In the genomic region with DNA sequence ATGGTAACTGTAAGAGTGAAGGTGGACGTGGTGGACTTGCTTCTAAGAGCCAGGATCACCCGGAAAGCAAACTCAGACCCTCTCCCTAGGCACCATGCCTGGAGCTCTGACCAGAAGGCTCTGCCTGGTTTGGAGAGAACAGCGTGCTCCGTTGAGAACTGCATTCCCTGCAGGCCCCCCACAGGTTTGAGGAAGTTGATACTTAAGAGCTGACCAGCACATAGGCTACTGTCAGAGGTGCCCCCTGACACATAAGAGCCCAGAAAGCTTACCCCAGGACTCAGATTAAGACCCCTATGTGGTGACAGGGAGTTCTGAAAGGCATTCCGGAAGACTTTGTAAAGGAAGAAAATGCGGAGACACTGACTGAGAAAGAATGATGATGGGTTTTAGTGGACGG, we compare ENCODE assay signal across 20 mouse cellular contexts. TPM values are rescaled to one million over a fixed set of nuclear protein-coding genes. Genes with fewer than 3 reads are reported as not detected.
A peak's percentile ranks its signal among the peaks of the same experiment; 100 is the strongest.
DNase-seq lines count a peak whose midpoint lies in the region; ATAC-seq and TF ChIP-seq lines count a peak whose summit lies in the region.
"Had no signal": no experiment of that assay in that cellular context is flagged by ENCODE, and none has a peak within 500 bp of the region (broad histone marks: within the 10 kb centered on the region; RNA-seq: fewer than 3 reads in every experiment).

No protein-coding gene starts in this region.

- no peak for TF ChIP-seq CTCF in layer of hippocampus, adult 2 months (conservative IDR thresholded peaks at IDR 0.05)

- no peak overlapping the region for H3K4me3 ChIP-seq in heart, embryonic 10.5 days
- no peak overlapping the region for H3K4me3 ChIP-seq in heart, embryonic 11.5 days (ENCODE audit: low read depth, low read length)
- H3K4me3 ChIP-seq in layer of hippocampus, adult 2 months: no peak overlapping the region
- no peak overlapping the region for H3K4me3 ChIP-seq in myocyte
- H3K4me3 ChIP-seq: heart, embryonic 15.5 days; hindbrain, embryonic 15.5 days; neural tube, embryonic 15.5 days had no signal

- no peaks in the 10 kb centered on the region for H3K27me3 ChIP-seq in heart, embryonic 10.5 days (ENCODE audit: insufficient read depth, poor library complexity, severe bottlenecking)
- H3K27me3 ChIP-seq in heart, embryonic 11.5 days (ENCODE audit: control insufficient read depth, insufficient read depth, low read length): no peaks in the 10 kb centered on the region
- no peaks in the 10 kb centered on the region for H3K27me3 ChIP-seq in myocyte (ENCODE audit: control insufficient read depth, insufficient read depth, insufficient read length)
- H3K27me3 ChIP-seq: heart, embryonic 15.5 days; hindbrain, embryonic 15.5 days; neural tube, embryonic 15.5 days had no signal

- H3ac ChIP-seq in myocyte (ENCODE audit: control insufficient read depth, insufficient read length): no peak overlapping the region

- TF ChIP-seq POLR2A in myocyte (IDR thresholded peaks at IDR 0.05; ENCODE audit: insufficient read length, low read depth): no peak

- H3K79me2 ChIP-seq in myocyte (ENCODE audit: control insufficient read depth, insufficient read depth): no peaks in the 10 kb centered on the region

- ATAC-seq in heart, embryonic 11.5 days (replicated peaks; ENCODE audit: insufficient number of reproducible peaks, low FRiP score, low TSS enrichment): no peak
- ATAC-seq in megakaryocyte progenitor cell, adult 5-6 weeks (replicated peaks; ENCODE audit: poor library complexity): no peak

- WGBS in heart, embryonic 10.5 days: 50% methylated on average over 7 of the region's 7 CpGs
- 42% methylated on average over 7 of the region's 7 CpGs for WGBS in heart, embryonic 11.5 days (ENCODE audit: insufficient replicate concordance)

- H3K27ac ChIP-seq in heart, embryonic 10.5 days: peak overlapping the region; percentile 8
- no peak overlapping the region; the same call in 1 of the 2 replicates for H3K27ac ChIP-seq in heart, embryonic 11.5 days (ENCODE audit: low read depth, low read length)
- H3K27ac ChIP-seq in layer of hippocampus, adult 2 months: peak overlapping the region; percentile 36
- H3K27ac ChIP-seq: heart, embryonic 15.5 days; hindbrain, embryonic 15.5 days; neural tube, embryonic 15.5 days had no signal

- no peaks in the 10 kb centered on the region for H3K9me3 ChIP-seq in heart, embryonic 10.5 days
- H3K9me3 ChIP-seq in heart, embryonic 11.5 days (replicated peaks; ENCODE audit: control insufficient read depth, low read length): no peaks in the 10 kb centered on the region
- H3K9me3 ChIP-seq: heart, embryonic 15.5 days; hindbrain, embryonic 15.5 days; neural tube, embryonic 15.5 days had no signal

- H3K36me3 ChIP-seq in heart, embryonic 10.5 days: no peaks in the 10 kb centered on the region
- no peaks in the 10 kb centered on the region for H3K36me3 ChIP-seq in heart, embryonic 11.5 days (ENCODE audit: control insufficient read depth, insufficient read depth, low read length)
- H3K36me3 ChIP-seq in myocyte (ENCODE audit: control insufficient read depth, insufficient read depth): no peaks in the 10 kb centered on the region
- H3K36me3 ChIP-seq: heart, embryonic 15.5 days; hindbrain, embryonic 15.5 days; neural tube, embryonic 15.5 days had no signal

- peaks cover 54% of the 10 kb centered on the region for H3K4me1 ChIP-seq in heart, embryonic 10.5 days
- H3K4me1 ChIP-seq in heart, embryonic 11.5 days (ENCODE audit: control insufficient read depth, insufficient read depth, low read length): peaks cover 28% of the 10 kb centered on the region
- H3K4me1 ChIP-seq: hindbrain, embryonic 15.5 days; neural tube, embryonic 15.5 days had no signal

- no peak overlapping the region for H3K9ac ChIP-seq in heart, embryonic 11.5 days (ENCODE audit: low read depth, low read length)
- H3K9ac ChIP-seq: heart, embryonic 15.5 days; hindbrain, embryonic 15.5 days; neural tube, embryonic 15.5 days had no signal

- H3K4me2 ChIP-seq in heart, embryonic 11.5 days: no peak overlapping the region
- H3K4me2 ChIP-seq in myocyte (ENCODE audit: low read depth): peak overlapping the region; percentile 56
- H3K4me2 ChIP-seq: heart, embryonic 15.5 days; hindbrain, embryonic 15.5 days; midbrain, embryonic 11.5 days; neural tube, embryonic 15.5 days had no signal

- DNase-seq in heart, embryonic 10.5 days (ENCODE audit: low spot score): no peak
- no peak for DNase-seq in layer of hippocampus, adult 2 months (ENCODE audit: low spot score in 2 of 2)
- DNase-seq in layer of hippocampus, postnatal 25 days (ENCODE audit: extremely low spot score in 1 of 2, low spot score in 1 of 2): no peak
- DNase-seq in R1 (ENCODE audit: low read depth, low spot score): peak; percentile 87
- no peak for DNase-seq in retina, embryonic 14.5 days (ENCODE audit: low spot score)
- DNase-seq: retina, postnatal 1 day; thymus, adult 2 months had no signal

TF ChIP-seq in myocyte, 11 proteins besides CTCF, POLR2A, EP300 and RAD21:
- TF ChIP-seq MYOD1 (IDR thresholded peaks at IDR 0.05; ENCODE audit: control insufficient read depth in 1 of 3, insufficient read length in 2 of 3, low read depth in 2 of 3): no peak
- no peak for TF ChIP-seq SRF (IDR thresholded peaks at IDR 0.05; ENCODE audit: control insufficient read depth, insufficient read length, low read depth)
- no peak for TF ChIP-seq TCF3 (IDR thresholded peaks at IDR 0.05; ENCODE audit: insufficient read length, low read depth)
- no peak for TF ChIP-seq E2F4 (IDR thresholded peaks at IDR 0.05; ENCODE audit: insufficient read depth)
- no peak for TF ChIP-seq POLR2AphosphoS2 (IDR thresholded peaks at IDR 0.05; ENCODE audit: insufficient read length, low read depth)
- no peak for TF ChIP-seq USF1 (IDR thresholded peaks at IDR 0.05; ENCODE audit: low read depth)
- no peak for TF ChIP-seq CEBPB (IDR thresholded peaks at IDR 0.05; ENCODE audit: insufficient read depth, poor library complexity, severe bottlenecking)
- no peak for TF ChIP-seq REST (IDR thresholded peaks at IDR 0.05; ENCODE audit: insufficient read depth, insufficient read length)
- TF ChIP-seq TCF12 (IDR thresholded peaks at IDR 0.05; ENCODE audit: insufficient read depth, poor library complexity, severe bottlenecking): no peak
- TF ChIP-seq MYOG (IDR thresholded peaks at IDR 0.05; ENCODE audit: control insufficient read depth in 1 of 3, insufficient read depth in 1 of 3, insufficient read length in 2 of 3, low read depth in 2 of 3): no peak
- no peak for TF ChIP-seq MAX (IDR thresholded peaks at IDR 0.05; ENCODE audit: low read depth)

RNA-seq across cellular contexts. Expression of a gene that starts 11.7 kb away (rescaled TPM):
- 11.5 and 13.8 TPM in 2 replicates for polyA plus RNA-seq in heart, embryonic 10.5 days (2016; fragmentation: Nextera tagmentation; extraction: Ambion mirVana)
- polyA plus RNA-seq in heart, embryonic 11.5 days (2014; fragmentation: Nextera tagmentation; extraction: Ambion mirVana): 8.5 and 9.7 TPM in 2 replicates
- total RNA-seq in layer of hippocampus, adult 2 months (2021): 10 to 100 TPM; 10.3 to 16.1 TPM
- total RNA-seq in layer of hippocampus, postnatal 25 days (2021): 10 to 100 TPM; 11.7 to 15.6 TPM
- 19.9 TPM for polyA plus RNA-seq in myocyte (2012; fragmentation: generic; extraction: Trizol)
- 1.1 TPM in 1 of 2 replicates, not detected in the other for total RNA-seq in megakaryocyte progenitor cell, adult 5-6 weeks (2015)
- 0.03 TPM in 1 of 2 replicates, not detected in the other for total RNA-seq in megakaryocyte progenitor cell, adult 5-6 weeks (2017)
- total RNA-seq: MEL had no signal

RNA-seq across cellular contexts. Expression of a gene that starts 31.6 kb away (rescaled TPM):
- 3.2 and 5.9 TPM in 2 replicates for polyA plus RNA-seq in heart, embryonic 10.5 days (2016; fragmentation: Nextera tagmentation; extraction: Ambion mirVana)
- 0.30 and 0.40 TPM in 2 replicates for polyA plus RNA-seq in heart, embryonic 11.5 days (2014; fragmentation: Nextera tagmentation; extraction: Ambion mirVana)
- total RNA-seq in layer of hippocampus, adult 2 months (2021): not detected
- total RNA-seq in layer of hippocampus, postnatal 25 days (2021): not detected
- polyA plus RNA-seq in myocyte (2012; fragmentation: generic; extraction: Trizol): 6.3 TPM
- total RNA-seq in megakaryocyte progenitor cell, adult 5-6 weeks (2015): not detected in 2 replicates
- total RNA-seq in megakaryocyte progenitor cell, adult 5-6 weeks (2017): not detected in 2 replicates
- total RNA-seq: adrenal gland, postnatal 14 days; gastrocnemius, postnatal 36 days; layer of hippocampus, postnatal 14 days; left cerebral cortex, postnatal 25 days; liver, adult 2 months; MEL had no signal
- polyA plus RNA-seq: liver, adult 2 months had no signal

RNA-seq across cellular contexts. Expression of a gene that starts 47.1 kb away (rescaled TPM):
- polyA plus RNA-seq in heart, embryonic 10.5 days (2016; fragmentation: Nextera tagmentation; extraction: Ambion mirVana): 27.4 and 41.1 TPM in 2 replicates
- 45.6 and 53.0 TPM in 2 replicates for polyA plus RNA-seq in heart, embryonic 11.5 days (2014; fragmentation: Nextera tagmentation; extraction: Ambion mirVana)
- total RNA-seq in layer of hippocampus, adult 2 months (2021): 100 to 1,000 TPM; 133 TPM
- 100 to 1,000 TPM; 114 to 118 TPM for total RNA-seq in layer of hippocampus, postnatal 25 days (2021)
- polyA plus RNA-seq in myocyte (2012; fragmentation: generic; extraction: Trizol): 33.3 TPM
- total RNA-seq in megakaryocyte progenitor cell, adult 5-6 weeks (2015): 4.2 and 4.8 TPM in 2 replicates
- total RNA-seq in megakaryocyte progenitor cell, adult 5-6 weeks (2017): 0.71 and 1.4 TPM in 2 replicates

RNA-seq across cellular contexts. Expression of a gene that starts 57.8 kb away (rescaled TPM):
- polyA plus RNA-seq in heart, embryonic 10.5 days (2016; fragmentation: Nextera tagmentation; extraction: Ambion mirVana): 0.43 and 1.2 TPM in 2 replicates
- polyA plus RNA-seq in heart, embryonic 11.5 days (2014; fragmentation: Nextera tagmentation; extraction: Ambion mirVana): not detected in 2 replicates
- total RNA-seq in layer of hippocampus, adult 2 months (2021): not detected
- total RNA-seq in layer of hippocampus, postnatal 25 days (2021): not detected
- 0.49 TPM for polyA plus RNA-seq in myocyte (2012; fragmentation: generic; extraction: Trizol)
- not detected in 2 replicates for total RNA-seq in megakaryocyte progenitor cell, adult 5-6 weeks (2015)
- not detected in 2 replicates for total RNA-seq in megakaryocyte progenitor cell, adult 5-6 weeks (2017)
- total RNA-seq: adrenal gland, postnatal 14 days; gastrocnemius, postnatal 36 days; layer of hippocampus, postnatal 14 days; left cerebral cortex, postnatal 25 days; liver, adult 2 months; MEL had no signal
- polyA plus RNA-seq: hindbrain, embryonic 15.5 days; midbrain, embryonic 11.5 days; neural tube, embryonic 15.5 days had no signal

Comparison
In these comparisons a context has a peak if more than half of its experiments do, and no peak if none do; other contexts are left out.
1. RNA of a gene that starts 11.7 kb away (total RNA-seq): 10.3 to 16.1 TPM in layer of hippocampus, adult 2 months and 11.7 to 15.6 TPM in layer of hippocampus, postnatal 25 days; 0.03 to 1.1 TPM in megakaryocyte progenitor cell, adult 5-6 weeks; every median in the first group is over 4 times any median in the second.
2. RNA of a gene that starts 47.1 kb away (total RNA-seq): 133 TPM in layer of hippocampus, adult 2 months and 114 to 118 TPM in layer of hippocampus, postnatal 25 days; 0.71 to 4.8 TPM in megakaryocyte progenitor cell, adult 5-6 weeks; every median in the first group is over 10 times any median in the second.